Mouse (Mus musculus) lung, adult 2 months (tissue): Measurements from ENCODE around the gene Ubr3.

ENCODE experiments used
- CTCF ChIP-seq: fragments of 200-500 bp; IDR thresholded peaks from 2 replicates; pipeline ENCODE4 v1.5.1; 2011; ENCODE audit warnings: mild to moderate bottlenecking, low read length, control low read depth; ENCODE audit not compliant: insufficient read depth
- POLR2A ChIP-seq: fragments of 200-500 bp; IDR thresholded peaks from 2 replicates; pipeline ENCODE4 v1.6.1; 2011; ENCODE audit warnings: low read depth, mild to moderate bottlenecking, control low read depth, low read length, borderline replicate concordance; ENCODE audit errors: extremely low read depth

DNA sequence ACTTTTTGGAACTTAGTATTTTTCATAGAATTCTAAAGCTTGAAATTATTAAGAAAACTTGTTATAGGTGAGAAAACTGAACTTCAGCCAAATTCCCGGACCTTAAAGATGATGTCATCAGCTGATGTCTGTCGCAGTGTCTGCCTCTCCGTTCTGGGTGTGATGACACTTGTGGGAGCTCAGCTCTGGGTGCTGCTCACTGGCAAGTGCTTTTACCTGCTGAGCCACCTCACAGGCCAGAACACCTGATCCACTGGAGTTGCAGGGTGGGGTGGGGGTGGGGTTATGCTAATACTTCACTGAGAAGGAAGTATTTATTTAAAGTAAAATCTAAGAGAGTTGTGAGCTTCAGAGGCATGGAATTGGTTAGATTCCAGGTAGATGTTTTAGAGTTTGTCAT lies 20.3 kb downstream of the Ubr3 start:
- TF ChIP-seq POLR2A (no peak), CTCF (no peak)
